Mouse (Mus musculus): ENCODE data around the gene Tekt5. TPM values are rescaled to one million over a fixed set of nuclear protein-coding genes. Genes with fewer than 3 reads are reported as not detected.

Gene Tekt5
- total and polyA plus RNA-seq, 3 experiments = 0.08 to 0.90 (median 0.71) TPM

DNA sequence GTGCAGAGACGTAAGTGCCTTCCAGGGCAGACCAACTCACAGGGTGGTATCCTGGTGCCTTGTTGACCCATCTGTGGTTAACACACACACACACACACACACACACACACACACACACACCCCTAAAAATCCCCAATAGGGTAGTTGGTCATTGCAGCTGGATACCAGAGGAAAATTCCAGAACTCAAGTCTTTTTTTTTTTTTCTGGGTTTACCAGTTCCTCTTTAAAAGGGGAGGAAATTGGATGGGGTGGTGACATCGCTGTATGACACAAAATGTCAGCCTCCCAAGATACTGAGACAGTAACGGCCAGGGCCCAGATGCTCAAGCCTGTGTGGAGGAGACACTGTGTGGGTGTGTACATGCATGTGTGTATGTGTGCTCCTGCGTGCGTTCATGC, 38.1 kb upstream of the Tekt5 start:
- H3K4me1 ChIP-seq (ENCODE audit: insufficient read depth, low read depth, low read length) = no peaks in the 10 kb centered on the region
- ATAC-seq (ENCODE audit: extremely low read depth, insufficient number of reproducible peaks, low FRiP score, poor library complexity, severe bottlenecking) (no peak), DNase-seq (ENCODE audit: low spot score) (no peak)
- no peaks in the 10 kb centered on the region for H3K36me3 ChIP-seq (replicated peaks)
- H3K9me3 ChIP-seq (replicated peaks) = no peaks in the 10 kb centered on the region
- no peak overlapping the region for H3K4me3 ChIP-seq (ENCODE audit: low read depth, low read length)
- TF ChIP-seq POLR2AphosphoS5 (IDR thresholded peaks at IDR 0.05; ENCODE audit: insufficient replicate concordance, low read depth, low read length) (no peak), GATA1 (IDR thresholded peaks at IDR 0.05; ENCODE audit: borderline replicate concordance, low read length) (no peak), GATA2 (IDR thresholded peaks at IDR 0.05; ENCODE audit: borderline replicate concordance, low read depth, low read length) (no peak), TAL1 (conservative IDR thresholded peaks at IDR 0.05; ENCODE audit: low read depth, low read length) (no peak), CTCF (IDR thresholded peaks at IDR 0.05; ENCODE audit: low read depth, low read length) (no peak)
- peaks cover 14% of the 10 kb centered on the region for H3K27me3 ChIP-seq (ENCODE audit: insufficient read depth, low read length)

DNA sequence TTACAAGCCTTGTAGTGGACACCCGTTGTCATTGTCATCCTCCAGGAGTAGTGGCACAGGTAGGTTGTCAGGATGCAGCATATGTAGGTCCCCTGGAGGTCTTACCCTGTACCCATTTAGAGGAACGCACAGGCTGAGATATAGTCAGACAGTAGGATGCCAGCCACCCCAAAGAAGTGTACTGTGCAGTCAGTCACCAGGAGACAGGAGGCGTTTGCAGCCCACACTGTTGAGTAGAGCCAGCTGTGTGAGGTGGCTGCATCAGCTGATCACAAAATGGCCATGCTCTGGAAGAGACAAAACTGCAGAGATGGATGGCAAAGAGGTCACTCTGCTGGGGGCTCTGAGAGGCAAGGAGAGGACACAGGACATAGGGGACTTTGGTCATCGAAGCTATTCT, 37.1 kb upstream of the Tekt5 start:
- no peak overlapping the region for H3K4me3 ChIP-seq (ENCODE audit: low read depth, low read length)
- DNase-seq (ENCODE audit: low spot score) = no peak
- TF ChIP-seq GATA1 (IDR thresholded peaks at IDR 0.05; ENCODE audit: borderline replicate concordance, low read length) (no peak), POLR2AphosphoS5 (IDR thresholded peaks at IDR 0.05; ENCODE audit: insufficient replicate concordance, low read depth, low read length) (no peak), GATA2 (IDR thresholded peaks at IDR 0.05; ENCODE audit: borderline replicate concordance, low read depth, low read length) (no peak), CTCF (IDR thresholded peaks at IDR 0.05; ENCODE audit: low read depth, low read length) (no peak), TAL1 (conservative IDR thresholded peaks at IDR 0.05; ENCODE audit: low read depth, low read length) (no peak)

DNA sequence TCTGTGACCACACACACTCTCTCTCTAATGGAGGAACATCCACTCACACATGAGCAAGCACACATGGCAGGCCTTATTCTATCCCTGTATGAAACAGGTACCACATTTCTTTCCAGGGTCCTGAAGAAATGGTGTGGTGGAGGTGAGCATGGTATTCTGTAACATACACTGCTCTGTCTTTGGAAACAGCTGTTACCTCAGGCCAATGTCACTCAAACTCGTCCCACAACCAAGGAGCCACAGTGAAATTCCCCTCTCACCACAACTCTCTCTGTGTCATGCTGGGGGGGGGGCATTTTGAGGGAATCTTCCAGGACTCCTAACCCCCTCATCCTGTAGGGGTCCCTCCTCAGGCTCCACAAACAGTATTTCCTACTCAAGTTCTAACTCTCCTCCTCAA, 36.6 kb upstream of the Tekt5 start:
- TF ChIP-seq CTCF (IDR thresholded peaks at IDR 0.05; ENCODE audit: low read depth, low read length) (no peak), POLR2AphosphoS5 (IDR thresholded peaks at IDR 0.05; ENCODE audit: insufficient replicate concordance, low read depth, low read length) (no peak), GATA2 (IDR thresholded peaks at IDR 0.05; ENCODE audit: borderline replicate concordance, low read depth, low read length) (no peak), TAL1 (conservative IDR thresholded peaks at IDR 0.05; ENCODE audit: low read depth, low read length) (no peak), GATA1 (IDR thresholded peaks at IDR 0.05; ENCODE audit: borderline replicate concordance, low read length) (no peak)
- DNase-seq (ENCODE audit: low spot score) = no peak
- no peak for ATAC-seq (ENCODE audit: extremely low read depth, insufficient number of reproducible peaks, low FRiP score, poor library complexity, severe bottlenecking)
- peaks cover 14% of the 10 kb centered on the region for H3K27me3 ChIP-seq (ENCODE audit: insufficient read depth, low read length)
- H3K4me1 ChIP-seq (ENCODE audit: insufficient read depth, low read depth, low read length) = no peaks in the 10 kb centered on the region
- no peaks in the 10 kb centered on the region for H3K9me3 ChIP-seq (replicated peaks)
- peaks cover 7% of the 10 kb centered on the region for H3K36me3 ChIP-seq (replicated peaks)
- no peak overlapping the region for H3K4me3 ChIP-seq (ENCODE audit: low read depth, low read length)

More for the DNA sequence above, 37.1 kb upstream of the Tekt5 start:
- Histone ChIP-seq H3K27me3 (ENCODE audit: insufficient read depth, low read length) (peaks cover 14% of the 10 kb centered on the region), H3K4me1 (ENCODE audit: insufficient read depth, low read depth, low read length) (no peaks in the 10 kb centered on the region), H3K9me3 (replicated peaks) (no peaks in the 10 kb centered on the region), H3K36me3 (replicated peaks) (peaks cover 2% of the 10 kb centered on the region)
- ATAC-seq (ENCODE audit: extremely low read depth, insufficient number of reproducible peaks, low FRiP score, poor library complexity, severe bottlenecking) = no peak

DNA sequence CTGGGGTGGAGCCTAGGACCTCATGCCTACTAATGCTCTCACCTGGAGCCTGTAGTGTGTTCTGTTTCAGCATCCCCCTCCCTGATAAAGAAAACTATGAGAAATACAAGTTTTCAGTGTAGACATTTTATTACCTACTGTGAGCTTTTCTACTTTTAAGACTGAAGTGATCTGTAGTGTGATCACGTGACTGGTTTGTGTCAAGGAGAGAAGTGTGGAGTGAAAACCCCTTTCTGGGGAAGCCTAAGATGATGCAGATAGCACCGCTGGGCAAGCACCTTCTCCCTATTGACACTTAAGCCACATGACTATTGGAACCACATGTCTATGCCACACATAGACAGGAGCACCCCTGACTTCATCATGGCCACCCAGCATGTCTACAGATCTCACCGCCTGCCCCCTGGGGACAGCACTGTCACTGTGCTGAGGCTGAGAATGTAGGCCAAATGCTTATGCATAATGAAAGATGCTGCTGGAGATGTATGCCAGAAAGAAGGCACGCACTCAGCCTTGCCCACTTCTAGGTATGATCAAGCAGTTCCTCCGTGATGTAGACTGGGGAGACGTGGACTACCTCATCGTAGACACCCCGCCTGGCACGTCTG, 25.3 kb upstream of the Tekt5 start:
- DNase-seq (ENCODE audit: low spot score) = no peak

DNA sequence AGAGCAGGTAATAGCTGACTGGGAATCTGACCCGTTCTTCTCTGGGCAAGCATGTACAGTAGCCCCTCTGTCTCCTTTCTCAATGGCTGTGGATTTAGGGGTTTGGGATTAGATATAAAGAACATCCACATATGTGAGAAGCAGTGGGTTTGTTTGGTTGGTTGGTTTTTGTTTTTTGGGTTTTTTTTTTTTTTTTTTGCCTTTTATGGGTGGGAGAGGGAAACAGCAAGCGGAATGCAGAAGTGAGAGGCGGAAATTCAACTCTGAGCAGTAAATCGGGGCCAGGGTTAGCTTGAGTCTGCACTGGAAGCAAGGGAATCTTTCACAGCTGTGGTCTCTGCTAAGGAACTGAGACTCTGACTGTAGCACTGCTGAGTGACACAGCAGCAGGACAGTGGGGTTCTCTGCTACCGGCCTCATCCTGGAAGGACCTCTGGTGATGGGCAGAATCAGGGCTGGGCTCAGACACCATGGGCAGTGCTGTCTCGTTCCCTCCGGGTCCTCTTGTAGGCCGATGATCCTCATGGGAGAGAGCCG, 22.5 kb upstream of the Tekt5 start:
- TF ChIP-seq CTCF (IDR thresholded peaks at IDR 0.05; ENCODE audit: low read depth, low read length) (no peak), GATA2 (IDR thresholded peaks at IDR 0.05; ENCODE audit: borderline replicate concordance, low read depth, low read length) (no peak), TAL1 (conservative IDR thresholded peaks at IDR 0.05; ENCODE audit: low read depth, low read length) (no peak), POLR2AphosphoS5 (IDR thresholded peaks at IDR 0.05; ENCODE audit: insufficient replicate concordance, low read depth, low read length) (no peak), GATA1 (IDR thresholded peaks at IDR 0.05; ENCODE audit: borderline replicate concordance, low read length) (no peak)
- ATAC-seq (ENCODE audit: extremely low read depth, insufficient number of reproducible peaks, low FRiP score, poor library complexity, severe bottlenecking) = no peak
- Histone ChIP-seq H3K9me3 (replicated peaks) (no peaks in the 10 kb centered on the region), H3K4me3 (ENCODE audit: low read depth, low read length) (no peak overlapping the region), H3K36me3 (replicated peaks) (peaks cover 100% of the 10 kb centered on the region), H3K4me1 (ENCODE audit: insufficient read depth, low read depth, low read length) (peaks cover 27% of the 10 kb centered on the region), H3K27me3 (ENCODE audit: insufficient read depth, low read length) (no peaks in the 10 kb centered on the region)
- DNase-seq (ENCODE audit: low spot score) = no peak

More for the DNA sequence above, 25.3 kb upstream of the Tekt5 start:
- TF ChIP-seq GATA1 (IDR thresholded peaks at IDR 0.05; ENCODE audit: borderline replicate concordance, low read length) = no peak
- H3K9me3 ChIP-seq (replicated peaks) = no peaks in the 10 kb centered on the region
- peaks cover 99% of the 10 kb centered on the region for H3K36me3 ChIP-seq (replicated peaks)
- ATAC-seq (ENCODE audit: extremely low read depth, insufficient number of reproducible peaks, low FRiP score, poor library complexity, severe bottlenecking) = no peak
- no peaks in the 10 kb centered on the region for H3K27me3 ChIP-seq (ENCODE audit: insufficient read depth, low read length)
- peaks cover 5% of the 10 kb centered on the region for H3K4me1 ChIP-seq (ENCODE audit: insufficient read depth, low read depth, low read length)
- H3K4me3 ChIP-seq (ENCODE audit: low read depth, low read length) = no peak overlapping the region

DNA sequence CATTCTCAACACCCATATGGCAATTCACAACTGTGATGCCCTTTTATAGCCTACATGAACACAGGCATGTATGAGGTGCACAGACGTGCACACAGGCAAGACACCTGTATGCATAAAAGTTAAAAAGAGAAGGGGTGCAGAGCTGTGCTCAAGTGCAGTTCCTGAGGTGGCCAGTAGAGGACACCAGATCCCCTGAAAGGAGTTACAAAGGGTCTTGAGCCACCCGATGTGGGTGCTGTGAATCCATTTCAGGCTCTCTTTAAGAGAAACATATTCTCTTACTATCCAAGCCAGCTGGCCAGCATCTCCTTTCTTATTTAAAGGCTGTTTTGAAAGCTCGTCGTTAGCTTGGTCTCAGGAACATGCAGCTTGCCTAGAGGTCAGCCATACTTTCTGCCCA, 21.6 kb upstream of the Tekt5 start:
- DNase-seq (ENCODE audit: low spot score) (no peak), ATAC-seq (ENCODE audit: extremely low read depth, insufficient number of reproducible peaks, low FRiP score, poor library complexity, severe bottlenecking) (no peak)
- H3K36me3 ChIP-seq (replicated peaks) = peaks cover 93% of the 10 kb centered on the region
- H3K4me3 ChIP-seq (ENCODE audit: low read depth, low read length) = no peak overlapping the region
- H3K9me3 ChIP-seq (replicated peaks) = no peaks in the 10 kb centered on the region
- no peaks in the 10 kb centered on the region for H3K27me3 ChIP-seq (ENCODE audit: insufficient read depth, low read length)
- peaks cover 30% of the 10 kb centered on the region for H3K4me1 ChIP-seq (ENCODE audit: insufficient read depth, low read depth, low read length)
- TF ChIP-seq CTCF (IDR thresholded peaks at IDR 0.05; ENCODE audit: low read depth, low read length) (peak; percentile 93), POLR2AphosphoS5 (IDR thresholded peaks at IDR 0.05; ENCODE audit: insufficient replicate concordance, low read depth, low read length) (no peak)
